Comparison of ENCODE assay signal across 9 mouse cellular contexts in the genomic region with DNA sequence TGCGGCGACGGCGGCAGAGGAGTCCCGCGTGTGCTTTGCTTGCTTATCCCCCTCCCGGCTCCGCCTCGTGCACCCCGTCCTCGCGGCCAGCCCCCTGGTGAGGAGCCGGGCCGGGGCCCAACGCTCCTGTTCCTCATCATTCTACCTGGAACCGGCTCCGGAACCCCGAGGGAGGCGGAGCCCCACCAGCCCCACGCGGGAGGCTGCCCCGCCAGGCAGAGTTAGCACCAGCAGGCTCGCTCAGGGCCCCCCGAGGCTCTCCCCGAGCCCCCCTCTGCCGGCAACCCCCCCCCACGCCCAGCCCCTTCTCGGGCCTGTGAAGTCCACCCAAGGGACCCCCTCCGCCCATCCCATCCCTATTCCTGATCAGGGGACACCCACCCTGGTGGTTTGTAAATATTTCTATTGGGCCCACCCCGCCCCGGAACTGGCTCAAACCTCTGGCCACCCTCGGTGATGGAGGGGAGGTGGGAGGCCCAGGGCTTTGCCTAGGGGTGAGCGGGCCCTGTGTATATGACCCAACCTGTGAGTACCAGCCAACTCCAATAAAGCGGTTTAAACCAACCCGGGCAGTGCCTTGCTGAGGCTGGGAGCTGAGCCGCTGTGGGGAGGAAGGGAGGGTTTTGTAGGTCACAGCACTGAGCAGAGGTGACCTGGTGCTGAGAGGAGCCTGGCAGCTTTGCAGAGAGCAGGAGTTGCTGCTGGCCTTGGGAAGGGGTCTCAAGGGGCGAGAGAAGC. TPM values are rescaled to one million over a fixed set of nuclear protein-coding genes. Genes with fewer than 3 reads are reported as not detected.
A peak's percentile ranks its signal among the peaks of the same experiment; 100 is the strongest.
DNase-seq lines count a peak whose midpoint lies in the region; ATAC-seq and TF ChIP-seq lines count a peak whose summit lies in the region.
"Had no signal": no experiment of that assay in that cellular context is flagged by ENCODE, and none has a peak within 500 bp of the region (broad histone marks: within the 10 kb centered on the region; RNA-seq: fewer than 3 reads in every experiment).

No protein-coding gene starts in this region.

- no peak for DNase-seq in lung, adult 18-20 months
- DNase-seq in forebrain, embryonic 14.5 days (ENCODE audit: low spot score): no peak
- DNase-seq in kidney, adult 2 months: peak; percentile 72
- DNase-seq in gastrocnemius, adult 18-20 months (ENCODE audit: low spot score): no peak

- no peaks in the 10 kb centered on the region for H3K9me3 ChIP-seq in lung, embryonic 15.5 days
- no peaks in the 10 kb centered on the region for H3K9me3 ChIP-seq in forebrain, embryonic 14.5 days (replicated peaks; ENCODE audit: control insufficient read depth, low read length)
- H3K9me3 ChIP-seq in midbrain, embryonic 15.5 days: no peaks in the 10 kb centered on the region

- no peak; the same call in 1 of the 2 replicates for ATAC-seq in lung, embryonic 15.5 days (ENCODE audit: borderline replicate concordance, extremely low read depth, low FRiP score, low TSS enrichment)
- peak; percentile 38 for ATAC-seq in forebrain, embryonic 14.5 days
- ATAC-seq in midbrain, embryonic 15.5 days (replicated peaks): peak; percentile 37; the same call in 1 of the 2 replicates
- ATAC-seq in erythroblast, adult 5-6 weeks (replicated peaks; ENCODE audit: low FRiP score, poor library complexity, severe bottlenecking): no peak
- no peak for ATAC-seq in megakaryocyte-erythroid progenitor cell, adult 5-6 weeks (replicated peaks; ENCODE audit: low FRiP score, low TSS enrichment, poor library complexity, severe bottlenecking)

- H3K4me2 ChIP-seq in lung, embryonic 15.5 days: peak overlapping the region; percentile 96
- peak overlapping the region; percentile 93 for H3K4me2 ChIP-seq in forebrain, embryonic 14.5 days (ENCODE audit: low read length)
- peak overlapping the region; percentile 72 for H3K4me2 ChIP-seq in midbrain, embryonic 15.5 days

- TF ChIP-seq CTCF in kidney, adult 2 months (conservative IDR thresholded peaks at IDR 0.05; ENCODE audit: insufficient read depth, insufficient read length, low read depth, low read length): no peak

- H3K27me3 ChIP-seq in lung, embryonic 15.5 days: peaks cover 33% of the 10 kb centered on the region
- H3K27me3 ChIP-seq in forebrain, embryonic 14.5 days (replicated peaks; ENCODE audit: control insufficient read depth, insufficient read depth, low read length): peaks cover 19% of the 10 kb centered on the region
- no peaks in the 10 kb centered on the region; the same call in 1 of the 2 replicates for H3K27me3 ChIP-seq in kidney, adult 2 months (replicated peaks; ENCODE audit: control insufficient read depth, insufficient read depth, low read length)
- H3K27me3 ChIP-seq in midbrain, embryonic 15.5 days (replicated peaks): peaks cover 5% of the 10 kb centered on the region; the same call in 1 of the 2 replicates

- WGBS in lung, embryonic 15.5 days: 8% methylated on average over 32 of the region's 37 CpGs
- WGBS in forebrain, embryonic 14.5 days: 14% methylated on average over 30 of the region's 37 CpGs
- 11% methylated on average over 37 of the region's 37 CpGs for WGBS in kidney, adult 2 months
- WGBS in midbrain, embryonic 15.5 days: 10% methylated on average over 36 of the region's 37 CpGs

- no peak overlapping the region for H3K27ac ChIP-seq in lung, embryonic 15.5 days
- H3K27ac ChIP-seq in forebrain, embryonic 14.5 days (ENCODE audit: low read depth, low read length): no peak overlapping the region
- H3K27ac ChIP-seq in kidney, adult 2 months (ENCODE audit: insufficient read depth, low read depth, low read length): no peak overlapping the region
- H3K27ac ChIP-seq in midbrain, embryonic 15.5 days: peak overlapping the region; percentile 60
- H3K27ac ChIP-seq: macrophage had no signal

- peak overlapping the region; percentile 40 for H3K9ac ChIP-seq in lung, embryonic 15.5 days
- H3K9ac ChIP-seq in forebrain, embryonic 14.5 days (ENCODE audit: low read length): peak overlapping the region; percentile 76
- H3K9ac ChIP-seq in midbrain, embryonic 15.5 days: peak overlapping the region; percentile 46

- H3K4me3 ChIP-seq in lung, embryonic 15.5 days: peak overlapping the region; percentile 50
- peak overlapping the region; percentile 45 for H3K4me3 ChIP-seq in forebrain, embryonic 14.5 days (ENCODE audit: low read depth, low read length)
- peak overlapping the region; percentile 34 for H3K4me3 ChIP-seq in kidney, adult 2 months (ENCODE audit: insufficient read depth, low read depth, low read length)
- peak overlapping the region; percentile 42 for H3K4me3 ChIP-seq in midbrain, embryonic 15.5 days

- peaks cover 19% of the 10 kb centered on the region for H3K4me1 ChIP-seq in lung, embryonic 15.5 days
- H3K4me1 ChIP-seq in forebrain, embryonic 14.5 days (ENCODE audit: control insufficient read depth, insufficient read depth, low read length): peaks cover 10% of the 10 kb centered on the region
- no peaks in the 10 kb centered on the region for H3K4me1 ChIP-seq in kidney, adult 2 months (ENCODE audit: control insufficient read depth, insufficient read depth, low read length)
- H3K4me1 ChIP-seq in midbrain, embryonic 15.5 days: peaks cover 32% of the 10 kb centered on the region

- no peaks in the 10 kb centered on the region for H3K36me3 ChIP-seq in lung, embryonic 15.5 days
- H3K36me3 ChIP-seq in forebrain, embryonic 14.5 days (ENCODE audit: control insufficient read depth, insufficient read depth, low read length): no peaks in the 10 kb centered on the region
- H3K36me3 ChIP-seq in kidney, adult 2 months (ENCODE audit: control insufficient read depth, insufficient read depth, low read length): no peaks in the 10 kb centered on the region
- no peaks in the 10 kb centered on the region for H3K36me3 ChIP-seq in midbrain, embryonic 15.5 days (replicated peaks)

- no peak for TF ChIP-seq POLR2A in kidney, adult 2 months (IDR thresholded peaks at IDR 0.05; ENCODE audit: low read depth, low read length)

RNA-seq across cellular contexts. Expression of gene Vstm2l, which starts 29.9 kb away (rescaled TPM):
- 0.17 TPM in 1 of 2 replicates, not detected in the other for polyA plus RNA-seq in lung, embryonic 15.5 days (2015; fragmentation: Nextera tagmentation; extraction: Ambion mirVana)
- 4.7 and 6.8 TPM in 2 replicates for polyA plus RNA-seq in forebrain, embryonic 14.5 days (2014; fragmentation: Nextera tagmentation; extraction: Ambion mirVana)
- 0.23 and 0.53 TPM in 2 replicates for polyA plus RNA-seq in kidney, adult 2 months (2012; rRNA removed)
- 28.3 and 33.3 TPM in 2 replicates for polyA plus RNA-seq in midbrain, embryonic 15.5 days (2015; fragmentation: Nextera tagmentation; extraction: Ambion mirVana)
- not detected for total RNA-seq in gastrocnemius, adult 18-20 months (2021)
- not detected in 2 replicates for total RNA-seq in erythroblast, adult 5-6 weeks (2015; ENCODE audit: low replicate concordance)
- total RNA-seq in erythroblast, adult 5-6 weeks (2017; ENCODE audit: low replicate concordance): not detected in 2 replicates
- total RNA-seq in megakaryocyte-erythroid progenitor cell, adult 5-6 weeks (2014; fragmentation: Nextera tagmentation): not detected in 2 replicates
- not detected in 2 replicates for total RNA-seq in megakaryocyte-erythroid progenitor cell, adult 5-6 weeks (2017)
- polyA plus RNA-seq: macrophage had no signal

Comparison
In these comparisons a context has a peak if more than half of its experiments do, and no peak if none do; other contexts are left out.
1. ATAC-seq: peak in forebrain, embryonic 14.5 days (single experiment) and midbrain, embryonic 15.5 days (single experiment); none in lung, embryonic 15.5 days (single experiment), erythroblast, adult 5-6 weeks (single experiment) and megakaryocyte-erythroid progenitor cell, adult 5-6 weeks (single experiment).
2. Peak in every context shown above with its lines, with median percentiles within 50 percentile points of each other: H3K4me2 ChIP-seq, H3K4me3 ChIP-seq and H3K9ac ChIP-seq.